Mouse (Mus musculus): ENCODE data around the gene Nlrx1. TPM values are rescaled to one million over a fixed set of nuclear protein-coding genes. Genes with fewer than 3 reads are reported as not detected.
A peak's percentile ranks its signal among the peaks of the same experiment; 100 is the strongest.

Nlrx1 gene
- polyA plus RNA-seq, 1 experiment from 2014 or later: 5.6 TPM

GRCm38 (mm10) chr9:44287003-44287400 lies 18.6 kb upstream of the Nlrx1 start:
- H3K4me1 ChIP-seq (ENCODE audit: control insufficient read depth, insufficient read depth, low read length): peaks cover 10% of the 10 kb centered on the region
- H3K9ac ChIP-seq (ENCODE audit: low read depth, low read length): peak overlapping the region; percentile 66
- WGBS: 5% methylated on average over 11 of the region's 11 CpGs
- H3K9me3 ChIP-seq (ENCODE audit: control insufficient read depth, low read length): no peaks in the 10 kb centered on the region
- H3K4me3 ChIP-seq (ENCODE audit: low read length): peak overlapping the region; percentile 64
- 0 out of 2 replicates have a peak, but pooled peaks have one; percentile 10 for ATAC-seq (ENCODE audit: low FRiP score, low TSS enrichment)
- H3K27ac ChIP-seq (ENCODE audit: low read depth, low read length): no peak overlapping the region
- H3K4me2 ChIP-seq (replicated peaks; ENCODE audit: low read depth, low read length): peak overlapping the region; percentile 96
- H3K27me3 ChIP-seq (ENCODE audit: control insufficient read depth, insufficient read depth, low read length): peaks cover 21% of the 10 kb centered on the region
- H3K36me3 ChIP-seq (ENCODE audit: control insufficient read depth, insufficient read depth, low read length): peaks cover 3% of the 10 kb centered on the region; the same call in 1 of the 2 replicates

- no peak for ATAC-seq (ENCODE audit: low FRiP score, low TSS enrichment)
- Histone ChIP-seq H3K9ac (ENCODE audit: low read depth, low read length) (no peak overlapping the region), H3K4me1 (ENCODE audit: control insufficient read depth, insufficient read depth, low read length) (peaks cover 10% of the 10 kb centered on the region)
Measured at GRCm38 (mm10) chr9:44286256-44286850, 18.0 kb upstream of the Nlrx1 start.

GRCm38 (mm10) chr9:44283183-44283582 lies 14.8 kb upstream of the Nlrx1 start:
- ATAC-seq (ENCODE audit: low FRiP score, low TSS enrichment): no peak
- 56% methylated on average over 5 of the region's 5 CpGs for WGBS
- H3K27me3 ChIP-seq (ENCODE audit: control insufficient read depth, insufficient read depth, low read length): peaks cover 17% of the 10 kb centered on the region
- H3K9ac ChIP-seq (ENCODE audit: low read depth, low read length): no peak overlapping the region
- no peak overlapping the region for H3K4me3 ChIP-seq (ENCODE audit: low read length)
- H3K27ac ChIP-seq (ENCODE audit: low read depth, low read length): no peak overlapping the region
- no peak overlapping the region for H3K4me2 ChIP-seq (replicated peaks; ENCODE audit: low read depth, low read length)
- H3K9me3 ChIP-seq (ENCODE audit: control insufficient read depth, low read length): no peaks in the 10 kb centered on the region
- peaks cover under 1% of the 10 kb centered on the region for H3K4me1 ChIP-seq (ENCODE audit: control insufficient read depth, insufficient read depth, low read length)
- no peaks in the 10 kb centered on the region for H3K36me3 ChIP-seq (ENCODE audit: control insufficient read depth, insufficient read depth, low read length)

More at GRCm38 (mm10) chr9:44286256-44286850, 18.0 kb upstream of the Nlrx1 start:
- H3K4me2 ChIP-seq (replicated peaks; ENCODE audit: low read depth, low read length): no peak overlapping the region
- peaks cover 21% of the 10 kb centered on the region for H3K27me3 ChIP-seq (ENCODE audit: control insufficient read depth, insufficient read depth, low read length)
- peak overlapping the region; percentile 4; the same call in 1 of the 2 replicates for H3K4me3 ChIP-seq (ENCODE audit: low read length)
- H3K9me3 ChIP-seq (ENCODE audit: control insufficient read depth, low read length): no peaks in the 10 kb centered on the region
- H3K36me3 ChIP-seq (ENCODE audit: control insufficient read depth, insufficient read depth, low read length): peaks cover 3% of the 10 kb centered on the region; the same call in 1 of the 2 replicates
- 12% methylated on average over 6 of the region's 6 CpGs for WGBS
- no peak overlapping the region for H3K27ac ChIP-seq (ENCODE audit: low read depth, low read length)

- Histone ChIP-seq H3K4me3 (ENCODE audit: low read length) (no peak overlapping the region), H3K27ac (ENCODE audit: low read depth, low read length) (no peak overlapping the region), H3K4me1 (ENCODE audit: control insufficient read depth, insufficient read depth, low read length) (peaks cover 6% of the 10 kb centered on the region; the same call in 1 of the 2 replicates), H3K9me3 (ENCODE audit: control insufficient read depth, low read length) (peaks cover 3% of the 10 kb centered on the region; the same call in 1 of the 2 replicates), H3K9ac (ENCODE audit: low read depth, low read length) (no peak overlapping the region), H3K4me2 (replicated peaks; ENCODE audit: low read depth, low read length) (no peak overlapping the region), H3K36me3 (ENCODE audit: control insufficient read depth, insufficient read depth, low read length) (no peaks in the 10 kb centered on the region), H3K27me3 (ENCODE audit: control insufficient read depth, insufficient read depth, low read length) (no peaks in the 10 kb centered on the region)
- WGBS: 92% methylated on average over 4 of the region's 4 CpGs
- no peak for ATAC-seq (ENCODE audit: low FRiP score, low TSS enrichment)
Measured at GRCm38 (mm10) chr9:44269973-44270372, 1.6 kb upstream of the Nlrx1 start.

- H3K9me3 ChIP-seq (ENCODE audit: control insufficient read depth, low read length): peaks cover 3% of the 10 kb centered on the region; the same call in 1 of the 2 replicates
- peaks cover 6% of the 10 kb centered on the region; the same call in 1 of the 2 replicates for H3K4me1 ChIP-seq (ENCODE audit: control insufficient read depth, insufficient read depth, low read length)
- H3K27me3 ChIP-seq (ENCODE audit: control insufficient read depth, insufficient read depth, low read length): no peaks in the 10 kb centered on the region
- H3K9ac ChIP-seq (ENCODE audit: low read depth, low read length): no peak overlapping the region
- 91% methylated on average over 3 of the region's 3 CpGs for WGBS
- no peak overlapping the region for H3K4me3 ChIP-seq (ENCODE audit: low read length)
- no peak for ATAC-seq (ENCODE audit: low FRiP score, low TSS enrichment)
- no peaks in the 10 kb centered on the region for H3K36me3 ChIP-seq (ENCODE audit: control insufficient read depth, insufficient read depth, low read length)
- no peak overlapping the region for H3K27ac ChIP-seq (ENCODE audit: low read depth, low read length)
- no peak overlapping the region for H3K4me2 ChIP-seq (replicated peaks; ENCODE audit: low read depth, low read length)
Measured at GRCm38 (mm10) chr9:44269077-44269476, 678 bp upstream of the Nlrx1 start.

GRCm38 (mm10) chr9:44268027-44268360 lies 405 bp downstream of the Nlrx1 start:
- Histone ChIP-seq H3K4me3 (ENCODE audit: low read length) (peak overlapping the region; percentile 52), H3K4me1 (ENCODE audit: control insufficient read depth, insufficient read depth, low read length) (peaks cover 6% of the 10 kb centered on the region; the same call in 1 of the 2 replicates), H3K27me3 (ENCODE audit: control insufficient read depth, insufficient read depth, low read length) (no peaks in the 10 kb centered on the region), H3K36me3 (ENCODE audit: control insufficient read depth, insufficient read depth, low read length) (no peaks in the 10 kb centered on the region), H3K9me3 (ENCODE audit: control insufficient read depth, low read length) (peaks cover 3% of the 10 kb centered on the region; the same call in 1 of the 2 replicates), H3K4me2 (replicated peaks; ENCODE audit: low read depth, low read length) (peak overlapping the region; percentile 82), H3K27ac (ENCODE audit: low read depth, low read length) (peak overlapping the region; percentile 53; the same call in 1 of the 2 replicates), H3K9ac (ENCODE audit: low read depth, low read length) (peak overlapping the region; percentile 90)
- peak; percentile 87 for ATAC-seq (ENCODE audit: low FRiP score, low TSS enrichment)
- 6% methylated on average over 28 of the region's 28 CpGs for WGBS

GRCm38 (mm10) chr9:44267319-44268026 lies 926 bp downstream of the Nlrx1 start:
- Histone ChIP-seq H3K4me3 (ENCODE audit: low read length) (peak overlapping the region; percentile 52), H3K36me3 (ENCODE audit: control insufficient read depth, insufficient read depth, low read length) (no peaks in the 10 kb centered on the region), H3K27ac (ENCODE audit: low read depth, low read length) (peak overlapping the region; percentile 53; the same call in 1 of the 2 replicates), H3K4me1 (ENCODE audit: control insufficient read depth, insufficient read depth, low read length) (peaks cover 6% of the 10 kb centered on the region; the same call in 1 of the 2 replicates), H3K9ac (ENCODE audit: low read depth, low read length) (peak overlapping the region; percentile 90), H3K4me2 (replicated peaks; ENCODE audit: low read depth, low read length) (peak overlapping the region; percentile 82), H3K9me3 (ENCODE audit: control insufficient read depth, low read length) (peaks cover 3% of the 10 kb centered on the region; the same call in 1 of the 2 replicates), H3K27me3 (ENCODE audit: control insufficient read depth, insufficient read depth, low read length) (no peaks in the 10 kb centered on the region)
- ATAC-seq (ENCODE audit: low FRiP score, low TSS enrichment): peak; percentile 47; the same call in 1 of the 2 replicates
- 15% methylated on average over 20 of the region's 23 CpGs for WGBS

- Histone ChIP-seq H3K4me2 (replicated peaks; ENCODE audit: low read depth, low read length) (no peak overlapping the region), H3K4me3 (ENCODE audit: low read length) (no peak overlapping the region), H3K36me3 (ENCODE audit: control insufficient read depth, insufficient read depth, low read length) (no peaks in the 10 kb centered on the region), H3K9me3 (ENCODE audit: control insufficient read depth, low read length) (peaks cover 3% of the 10 kb centered on the region; the same call in 1 of the 2 replicates), H3K4me1 (ENCODE audit: control insufficient read depth, insufficient read depth, low read length) (peaks cover 6% of the 10 kb centered on the region; the same call in 1 of the 2 replicates), H3K27ac (ENCODE audit: low read depth, low read length) (no peak overlapping the region; the same call in 1 of the 2 replicates), H3K9ac (ENCODE audit: low read depth, low read length) (peak overlapping the region; percentile 90; the same call in 1 of the 2 replicates), H3K27me3 (ENCODE audit: control insufficient read depth, insufficient read depth, low read length) (no peaks in the 10 kb centered on the region)
- no peak for ATAC-seq (ENCODE audit: low FRiP score, low TSS enrichment)
- WGBS: 69% methylated on average over 8 of the region's 8 CpGs
Measured at GRCm38 (mm10) chr9:44266478-44267226, 1.7 kb downstream of the Nlrx1 start.

Data from kidney, embryonic 14.5 days (tissue).